Mouse (Mus musculus) midbrain, postnatal 0 days (tissue): ENCODE measurements around the gene Ptger2. TPM values are rescaled to one million over a fixed set of nuclear protein-coding genes. Genes with fewer than 3 reads are reported as not detected.

Experiments used
- ATAC-seq: fragments of 200-750 bp; cut with Nextera tagmentation; 2 replicates; pipeline ENCODE4 v1.8.0; 2017; ENCODE audit warnings: moderate number of reproducible peaks, mild to moderate bottlenecking, moderate TSS enrichment, moderate library complexity; ENCODE audit not compliant: low FRiP score
- DNase-seq: peaks from one replicate; pipeline ENCODE4 v3.0.0-alpha.2; 2015; ENCODE audit warnings: low spot score
- H3K27ac ChIP-seq: fragments of 300-500 bp; sonication (generic); 2 replicates; pipeline ENCODE4 v1.5.1; 2014; ENCODE audit warnings: low read depth, mild to moderate bottlenecking, low read length, mixed read lengths
- H3K27me3 ChIP-seq: fragments of 300-500 bp; sonication (generic); 2 replicates; pipeline ENCODE4 v1.6.1; 2014; ENCODE audit warnings: low read length, control low read depth, mixed read lengths; ENCODE audit not compliant: insufficient read depth
- H3K36me3 ChIP-seq: fragments of 300-500 bp; sonication (generic); 2 replicates; pipeline ENCODE4 v1.6.1; 2014; ENCODE audit warnings: low read length, control low read depth, mixed read lengths; ENCODE audit not compliant: insufficient read depth
- H3K4me1 ChIP-seq: fragments of 300-500 bp; sonication (generic); 2 replicates; pipeline ENCODE4 v1.6.1; 2014; ENCODE audit warnings: mild to moderate bottlenecking, control low read depth, antibody characterized with exemption, low read length, mixed read lengths; ENCODE audit not compliant: insufficient read depth
- H3K4me2 ChIP-seq: fragments of 300-500 bp; sonication (generic); 2 replicates; pipeline ENCODE4 v1.6.1; 2014; ENCODE audit warnings: low read depth, mild to moderate bottlenecking, low read length, mixed read lengths; ENCODE audit not compliant: poor library complexity, severe bottlenecking
- H3K4me3 ChIP-seq: fragments of 300-500 bp; sonication (generic); 2 replicates; pipeline ENCODE4 v1.5.1; 2014; ENCODE audit warnings: low read depth, mild to moderate bottlenecking, low read length, moderate library complexity
- H3K9ac ChIP-seq: fragments of 300-500 bp; sonication (generic); replicated peaks from 2 replicates; pipeline ENCODE4 v1.6.1; 2014; ENCODE audit warnings: mild to moderate bottlenecking, low read length, moderate library complexity, mixed read lengths; ENCODE audit not compliant: poor library complexity, severe bottlenecking
- H3K9me3 ChIP-seq: fragments of 300-500 bp; sonication (generic); 2 replicates; pipeline ENCODE4 v1.6.1; 2016; ENCODE audit warnings: low read length, control low read depth
- CTCF ChIP-seq: IDR thresholded peaks from 2 replicates; pipeline ENCODE4 v1.5.1; 2016; ENCODE audit warnings: antibody characterized with exemption, mild to moderate bottlenecking
- WGBS: fragments of 180-500 bp; shearing (Covaris S2); extraction: QIAGEN DNeasy Blood & Tissue Kit; methylation state at CpG from one replicate; pipeline ENCODE4 v1.1.7; 2014; 5-methylcytosine and 5-hydroxymethylcytosine counted together
- polyA plus RNA-seq: library from polyadenylated mRNA; unstranded; fragments of >200 nt; fragmentation: Nextera tagmentation; extraction: Ambion mirVana; gene quantifications from 2 replicates; pipeline ENCODE4 v1.2.1, GENCODE M21; 2015
- total RNA-seq: library from RNA; depleted of rRNA; stranded (reverse); fragments of >200 nt; gene quantifications from 2 replicates; pipeline ENCODE4 v1.2.3, GENCODE M21; 2014

Ptger2 gene
- total and polyA plus RNA-seq, 2 experiments from 2014 or later, result 0.49 to 1.0 TPM

GRCm38 (mm10) chr14:44986248-44986647 is 1.7 kb upstream of the Ptger2 start:
- no peaks in the 10 kb centered on the region for H3K9me3 ChIP-seq
- H3K36me3 ChIP-seq, result no peaks in the 10 kb centered on the region
- DNase-seq, result no peak
- peaks cover 10% of the 10 kb centered on the region for H3K4me1 ChIP-seq
- no peak overlapping the region for H3K9ac ChIP-seq
- H3K27ac ChIP-seq, result no peak overlapping the region
- H3K4me3 ChIP-seq, result no peak overlapping the region
- no peak for ATAC-seq
- no peak for TF ChIP-seq CTCF
- peaks cover 8% of the 10 kb centered on the region; the same call in 1 of the 2 replicates for H3K27me3 ChIP-seq
- no peak overlapping the region for H3K4me2 ChIP-seq

- 4% methylated on average over 14 of the region's 14 CpGs for WGBS
These were observed 541 bp downstream of the Ptger2 start for GRCm38 (mm10) chr14:44988456-44989016.

DNA sequence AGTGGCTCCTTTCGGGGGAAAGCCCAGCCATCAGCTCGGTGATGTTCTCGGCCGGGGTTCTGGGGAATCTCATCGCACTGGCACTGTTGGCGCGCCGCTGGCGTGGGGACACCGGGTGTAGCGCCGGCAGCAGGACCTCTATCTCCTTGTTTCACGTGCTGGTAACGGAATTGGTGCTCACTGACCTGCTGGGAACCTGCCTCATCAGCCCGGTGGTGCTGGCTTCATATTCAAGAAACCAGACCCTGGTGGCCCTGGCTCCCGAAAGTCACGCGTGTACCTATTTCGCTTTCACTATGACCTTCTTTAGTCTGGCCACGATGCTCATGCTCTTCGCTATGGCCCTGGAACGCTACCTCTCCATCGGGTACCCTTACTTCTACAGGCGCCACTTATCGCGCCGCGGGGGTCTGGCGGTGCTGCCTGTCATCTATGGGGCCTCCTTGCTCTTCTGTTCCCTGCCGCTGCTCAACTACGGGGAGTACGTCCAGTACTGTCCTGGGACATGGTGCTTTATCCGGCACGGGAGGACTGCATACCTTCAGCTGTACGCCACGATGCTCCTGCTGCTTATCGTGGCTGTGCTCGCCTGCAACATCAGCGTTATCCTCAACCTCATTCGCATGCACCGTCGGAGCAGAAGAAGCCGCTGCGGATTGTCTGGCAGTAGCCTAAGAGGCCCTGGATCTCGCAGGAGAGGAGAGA is 1.2 kb downstream of the Ptger2 start:
- WGBS, result 1% methylated on average over 45 of the region's 45 CpGs
- no peak for TF ChIP-seq CTCF

More at GRCm38 (mm10) chr14:44988456-44989016, 541 bp downstream of the Ptger2 start:
- H3K27ac ChIP-seq, result no peak overlapping the region
- DNase-seq (peak; percentile 6), ATAC-seq (peak; percentile 67)
- H3K9me3 ChIP-seq, result no peaks in the 10 kb centered on the region
- H3K4me1 ChIP-seq, result peaks cover 10% of the 10 kb centered on the region
- H3K4me2 ChIP-seq, result peak overlapping the region; percentile 83
- TF ChIP-seq CTCF, result peak; percentile 29; the same call in 1 of the 2 replicates
- peaks cover 8% of the 10 kb centered on the region; the same call in 1 of the 2 replicates for H3K27me3 ChIP-seq
- H3K9ac ChIP-seq, result peak overlapping the region; percentile 51
- no peaks in the 10 kb centered on the region for H3K36me3 ChIP-seq
- H3K4me3 ChIP-seq, result peak overlapping the region; percentile 41

DNA sequence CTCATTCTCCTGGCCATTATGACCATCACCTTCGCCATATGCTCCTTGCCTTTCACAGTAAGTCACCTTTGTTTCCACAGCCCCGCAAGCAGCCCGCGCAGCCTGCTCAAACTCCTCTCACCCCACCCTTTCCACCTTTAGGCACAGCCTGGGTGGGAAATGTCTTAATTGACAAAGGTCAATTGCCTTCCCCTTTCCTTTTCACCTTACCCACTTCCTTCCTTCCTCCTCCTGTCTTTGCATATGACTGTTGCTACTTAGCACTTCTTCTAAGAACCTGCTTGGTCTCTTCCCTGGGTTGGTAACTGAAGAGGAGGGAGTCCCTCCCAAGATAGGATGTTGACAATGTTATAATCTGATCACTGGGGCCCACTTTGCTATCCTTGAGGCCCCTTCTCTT is 1.8 kb downstream of the Ptger2 start:
- 0 out of 2 replicates have a peak, but pooled peaks have one; percentile 2 for ATAC-seq
- Histone ChIP-seq H3K27ac (no peak overlapping the region), H3K9me3 (no peaks in the 10 kb centered on the region), H3K4me1 (peaks cover 10% of the 10 kb centered on the region), H3K9ac (peak overlapping the region; percentile 51), H3K36me3 (no peaks in the 10 kb centered on the region), H3K27me3 (peaks cover 8% of the 10 kb centered on the region; the same call in 1 of the 2 replicates), H3K4me3 (peak overlapping the region; percentile 41), H3K4me2 (peak overlapping the region; percentile 83)
- DNase-seq, result no peak
- no peak for TF ChIP-seq CTCF
- WGBS, result 35% methylated on average over 4 of the region's 4 CpGs

More for the DNA sequence above, 1.2 kb downstream of the Ptger2 start:
- Histone ChIP-seq H3K4me2 (peak overlapping the region; percentile 83), H3K27ac (no peak overlapping the region), H3K4me1 (peaks cover 10% of the 10 kb centered on the region), H3K36me3 (no peaks in the 10 kb centered on the region), H3K27me3 (peaks cover 8% of the 10 kb centered on the region; the same call in 1 of the 2 replicates), H3K9ac (peak overlapping the region; percentile 51), H3K4me3 (peak overlapping the region; percentile 41), H3K9me3 (no peaks in the 10 kb centered on the region)
- peak; percentile 53 for ATAC-seq
- DNase-seq, result peak; percentile 20

GRCm38 (mm10) chr14:44994337-44994736 is 6.3 kb downstream of the Ptger2 start:
- no peak overlapping the region for H3K4me2 ChIP-seq
- H3K9me3 ChIP-seq, result no peaks in the 10 kb centered on the region

More at GRCm38 (mm10) chr14:44994337-44994736, 6.3 kb downstream of the Ptger2 start:
- DNase-seq (no peak), ATAC-seq (no peak)
- H3K27me3 ChIP-seq, result peaks cover 4% of the 10 kb centered on the region; the same call in 1 of the 2 replicates
- H3K4me1 ChIP-seq, result peaks cover 3% of the 10 kb centered on the region; the same call in 1 of the 2 replicates
- no peak overlapping the region for H3K9ac ChIP-seq
- no peak overlapping the region for H3K4me3 ChIP-seq
- H3K36me3 ChIP-seq, result no peaks in the 10 kb centered on the region
- H3K27ac ChIP-seq, result no peak overlapping the region
- TF ChIP-seq CTCF, result no peak
